Mouse (Mus musculus): ENCODE measurements around the gene Glis2. TPM values are rescaled to one million over a fixed set of nuclear protein-coding genes. Genes with fewer than 3 reads are reported as not detected.

Gene Glis2
- polyA plus RNA-seq, 1 experiment = 19.5 TPM

DNA sequence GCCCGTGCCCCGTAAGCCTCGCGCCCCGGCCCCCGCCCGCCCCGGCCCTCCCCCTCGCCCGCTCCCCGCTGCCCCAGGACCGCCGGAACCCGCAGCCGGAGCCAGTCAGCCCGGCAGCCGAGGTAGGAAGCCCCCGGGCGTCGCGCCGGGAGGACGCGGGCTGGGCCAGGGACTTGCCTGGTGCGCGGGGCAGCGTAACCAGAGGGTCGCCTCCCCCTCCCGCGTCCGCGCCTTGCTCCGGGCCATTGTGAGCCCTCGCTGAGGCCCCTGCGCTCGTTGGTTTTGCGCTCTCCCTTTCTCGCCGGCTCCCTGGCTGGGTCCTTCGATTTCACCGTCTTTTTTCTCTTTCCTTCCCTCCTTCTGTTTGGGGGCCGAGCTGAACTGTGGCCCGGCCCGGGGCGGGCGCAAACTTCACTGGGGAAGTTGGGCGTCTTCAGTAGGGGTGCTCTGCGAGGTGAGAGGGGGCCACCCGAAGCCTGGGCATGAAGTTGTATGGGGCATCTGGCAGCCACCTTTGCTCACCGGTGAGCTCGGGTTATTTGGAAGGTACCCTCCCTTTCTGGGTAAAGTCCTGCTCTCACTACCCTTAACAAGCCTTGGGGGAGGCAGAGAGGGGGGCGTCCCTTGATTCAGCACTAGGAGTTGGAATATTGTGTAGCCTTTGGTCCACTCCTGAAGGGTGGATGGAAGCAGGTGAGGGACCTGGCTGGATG lies 457 bp downstream of the Glis2 start:
- no peak for TF ChIP-seq CTCF (IDR thresholded peaks at IDR 0.05; ENCODE audit: borderline replicate concordance, insufficient read depth, low read depth, low read length)
- no peak for TF ChIP-seq POLR2A (IDR thresholded peaks at IDR 0.05; ENCODE audit: borderline replicate concordance, insufficient read depth, low read length)
- peak overlapping the region; percentile 63 for H3K4me3 ChIP-seq (replicated peaks; ENCODE audit: insufficient read depth, low read depth, low read length)
- H3K4me1 ChIP-seq (ENCODE audit: control insufficient read depth, insufficient read depth, low read length) = peaks cover 7% of the 10 kb centered on the region
- DNase-seq = no peak
- H3K27ac ChIP-seq (ENCODE audit: insufficient read depth, low read length) = 0 out of 2 replicates have a peak overlapping the region, but pooled peaks have one; percentile 15
- H3K27me3 ChIP-seq (ENCODE audit: control insufficient read depth, insufficient read depth, low read length) = no peaks in the 10 kb centered on the region
- under 1% methylated on average over 34 of the region's 52 CpGs for WGBS

DNA sequence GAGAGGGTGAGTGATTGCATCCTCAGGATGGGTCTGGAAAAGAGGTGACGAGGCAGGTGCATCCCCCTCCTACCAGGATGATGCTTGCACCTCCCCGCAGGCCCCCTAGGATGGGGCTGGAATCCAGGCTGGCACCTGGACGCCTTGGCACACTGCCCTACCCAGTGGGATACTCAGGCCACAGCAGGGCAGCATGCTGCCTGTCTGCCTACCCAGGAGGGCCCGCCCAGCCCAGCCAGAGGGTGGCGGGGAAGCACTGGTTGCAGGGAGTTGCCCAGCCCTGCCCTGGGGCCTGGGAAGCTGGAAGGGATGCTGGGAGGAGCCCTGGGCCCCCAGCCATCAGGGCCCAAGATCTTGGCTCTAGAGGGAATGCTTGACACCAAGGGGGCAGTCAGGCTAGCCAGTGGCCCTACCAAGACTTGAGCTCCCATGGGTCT lies 1.0 kb downstream of the Glis2 start:
- H3K4me1 ChIP-seq (ENCODE audit: control insufficient read depth, insufficient read depth, low read length) = peaks cover 7% of the 10 kb centered on the region
- 31% methylated on average over 5 of the region's 5 CpGs for WGBS
- H3K27ac ChIP-seq (ENCODE audit: insufficient read depth, low read length) = no peak overlapping the region
- peak overlapping the region; percentile 63 for H3K4me3 ChIP-seq (replicated peaks; ENCODE audit: insufficient read depth, low read depth, low read length)
- no peak for TF ChIP-seq POLR2A (IDR thresholded peaks at IDR 0.05; ENCODE audit: borderline replicate concordance, insufficient read depth, low read length)
- no peak for TF ChIP-seq CTCF (IDR thresholded peaks at IDR 0.05; ENCODE audit: borderline replicate concordance, insufficient read depth, low read depth, low read length)
- no peaks in the 10 kb centered on the region for H3K27me3 ChIP-seq (ENCODE audit: control insufficient read depth, insufficient read depth, low read length)
- peak; percentile 52 to 56 for DNase-seq

GRCm38 (mm10) chr16:4596141-4596728 lies 1.7 kb downstream of the Glis2 start:
- WGBS = 48% methylated on average over 3 of the region's 3 CpGs
- no peak for DNase-seq
- H3K27me3 ChIP-seq (ENCODE audit: control insufficient read depth, insufficient read depth, low read length) = no peaks in the 10 kb centered on the region
- no peak overlapping the region for H3K27ac ChIP-seq (ENCODE audit: insufficient read depth, low read length)
- H3K4me1 ChIP-seq (ENCODE audit: control insufficient read depth, insufficient read depth, low read length) = peaks cover 7% of the 10 kb centered on the region
- no peak for TF ChIP-seq POLR2A (IDR thresholded peaks at IDR 0.05; ENCODE audit: borderline replicate concordance, insufficient read depth, low read length)
- no peak for TF ChIP-seq CTCF (IDR thresholded peaks at IDR 0.05; ENCODE audit: borderline replicate concordance, insufficient read depth, low read depth, low read length)
- no peak overlapping the region for H3K4me3 ChIP-seq (replicated peaks; ENCODE audit: insufficient read depth, low read depth, low read length)

DNA sequence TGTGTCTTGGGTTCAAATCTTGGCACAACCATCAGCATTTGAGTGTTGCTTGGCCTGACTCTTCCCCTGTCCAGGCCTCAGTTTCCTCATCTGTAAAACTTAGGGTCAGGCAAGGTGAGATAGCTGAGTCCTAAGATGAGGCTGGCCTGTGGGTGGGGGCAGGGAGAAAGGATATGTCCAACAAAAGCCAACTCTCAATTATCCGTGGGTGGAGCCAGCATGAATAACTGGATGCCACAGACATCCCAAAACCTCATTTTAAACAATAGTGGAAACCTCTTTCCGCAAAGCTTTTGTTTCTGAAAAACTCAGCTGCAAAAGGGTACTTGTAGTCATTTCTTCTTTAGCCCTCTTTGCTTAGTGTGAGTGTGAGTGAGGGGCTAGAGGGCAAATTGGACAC lies 2.3 kb downstream of the Glis2 start:
- no peak overlapping the region for H3K27ac ChIP-seq (ENCODE audit: insufficient read depth, low read length)
- TF ChIP-seq POLR2A (IDR thresholded peaks at IDR 0.05; ENCODE audit: borderline replicate concordance, insufficient read depth, low read length) = no peak
- no peak for TF ChIP-seq CTCF (IDR thresholded peaks at IDR 0.05; ENCODE audit: borderline replicate concordance, insufficient read depth, low read depth, low read length)
- H3K27me3 ChIP-seq (ENCODE audit: control insufficient read depth, insufficient read depth, low read length) = no peaks in the 10 kb centered on the region
- 62% methylated on average over 2 of the region's 2 CpGs for WGBS
- H3K4me1 ChIP-seq (ENCODE audit: control insufficient read depth, insufficient read depth, low read length) = peaks cover 7% of the 10 kb centered on the region
- H3K4me3 ChIP-seq (replicated peaks; ENCODE audit: insufficient read depth, low read depth, low read length) = no peak overlapping the region
- no peak for DNase-seq

- DNase-seq = no peak
- TF ChIP-seq CTCF (IDR thresholded peaks at IDR 0.05; ENCODE audit: borderline replicate concordance, insufficient read depth, low read depth, low read length) = no peak
- no peak for TF ChIP-seq POLR2A (IDR thresholded peaks at IDR 0.05; ENCODE audit: borderline replicate concordance, insufficient read depth, low read length)
- WGBS = 74% methylated on average over 7 of the region's 7 CpGs
- no peak overlapping the region for H3K27ac ChIP-seq (ENCODE audit: insufficient read depth, low read length)
- no peak overlapping the region for H3K4me3 ChIP-seq (replicated peaks; ENCODE audit: insufficient read depth, low read depth, low read length)
- no peaks in the 10 kb centered on the region for H3K27me3 ChIP-seq (ENCODE audit: control insufficient read depth, insufficient read depth, low read length)
- H3K4me1 ChIP-seq (ENCODE audit: control insufficient read depth, insufficient read depth, low read length) = peaks cover 10% of the 10 kb centered on the region
Observed at GRCm38 (mm10) chr16:4597296-4597695, 2.8 kb downstream of the Glis2 start.

DNA sequence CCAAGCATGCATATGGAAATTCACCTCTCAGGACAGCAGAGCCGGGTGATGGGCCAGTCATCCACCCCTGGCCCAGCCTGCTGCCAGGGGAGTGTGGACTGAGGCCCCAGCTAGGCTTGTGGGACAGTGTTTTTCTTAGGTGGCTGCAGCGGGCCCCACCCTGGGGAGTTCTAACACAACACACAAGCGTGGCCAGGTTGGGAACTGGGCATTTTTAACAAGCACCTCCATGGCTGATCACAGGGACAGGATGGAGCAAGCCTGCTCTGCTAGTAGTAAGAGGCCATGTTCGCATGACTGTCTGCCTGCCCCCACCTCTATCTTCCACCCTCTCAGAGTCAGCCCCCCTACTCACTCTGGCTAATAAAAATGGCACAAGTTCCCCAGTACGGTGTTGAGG lies 3.5 kb downstream of the Glis2 start:
- no peak overlapping the region for H3K4me3 ChIP-seq (replicated peaks; ENCODE audit: insufficient read depth, low read depth, low read length)
- H3K27me3 ChIP-seq (ENCODE audit: control insufficient read depth, insufficient read depth, low read length) = no peaks in the 10 kb centered on the region
- peaks cover 12% of the 10 kb centered on the region for H3K4me1 ChIP-seq (ENCODE audit: control insufficient read depth, insufficient read depth, low read length)
- WGBS = 82% methylated on average over 5 of the region's 5 CpGs
- no peak overlapping the region for H3K27ac ChIP-seq (ENCODE audit: insufficient read depth, low read length)
- TF ChIP-seq CTCF (IDR thresholded peaks at IDR 0.05; ENCODE audit: borderline replicate concordance, insufficient read depth, low read depth, low read length) (no peak), POLR2A (IDR thresholded peaks at IDR 0.05; ENCODE audit: borderline replicate concordance, insufficient read depth, low read length) (no peak)
- DNase-seq = no peak

- Histone ChIP-seq H3K4me3 (replicated peaks; ENCODE audit: insufficient read depth, low read depth, low read length) (no peak overlapping the region), H3K27ac (ENCODE audit: insufficient read depth, low read length) (no peak overlapping the region), H3K27me3 (ENCODE audit: control insufficient read depth, insufficient read depth, low read length) (no peaks in the 10 kb centered on the region), H3K4me1 (ENCODE audit: control insufficient read depth, insufficient read depth, low read length) (peaks cover 12% of the 10 kb centered on the region; the same call in 1 of the 2 replicates)
- DNase-seq = no peak
- 21% methylated on average over 6 of the region's 6 CpGs for WGBS
- TF ChIP-seq POLR2A (IDR thresholded peaks at IDR 0.05; ENCODE audit: borderline replicate concordance, insufficient read depth, low read length) (no peak), CTCF (IDR thresholded peaks at IDR 0.05; ENCODE audit: borderline replicate concordance, insufficient read depth, low read depth, low read length) (no peak)
Observed at GRCm38 (mm10) chr16:4598891-4599543, 4.5 kb downstream of the Glis2 start.
